Mouse (Mus musculus) bone marrow, adult 2 months (tissue): Measurements from ENCODE around the gene Tnpo3. TPM values are rescaled to one million over a fixed set of nuclear protein-coding genes. Genes with fewer than 3 reads are reported as not detected.

Experiments used
- H3K27ac ChIP-seq: fragments of 200-500 bp; 2 replicates; pipeline ENCODE4 v1.5.1; 2012; ENCODE audit warnings: low read depth, mild to moderate bottlenecking, control low read depth, inconsistent platforms, low read length; ENCODE audit not compliant: control insufficient read depth, poor library complexity, insufficient read depth
- H3K4me1 ChIP-seq: fragments of 200-500 bp; 2 replicates; pipeline ENCODE4 v1.6.1; 2011; ENCODE audit warnings: low read length; ENCODE audit not compliant: control insufficient read depth, insufficient read depth
- H3K4me3 ChIP-seq: fragments of 200-500 bp; replicated peaks from 2 replicates; pipeline ENCODE3; 2011; ENCODE audit warnings: mild to moderate bottlenecking, low read depth, low read length, control low read depth; ENCODE audit not compliant: control insufficient read depth
- CTCF ChIP-seq: fragments of 200-500 bp; IDR thresholded peaks from 2 replicates; pipeline ENCODE4 v1.5.1; 2011; ENCODE audit warnings: low read length, control low read depth; ENCODE audit not compliant: control insufficient read depth, insufficient read depth
- POLR2A ChIP-seq: fragments of 200-500 bp; IDR thresholded peaks from 2 replicates; pipeline ENCODE4 v1.6.1; 2011; ENCODE audit warnings: low read depth, mild to moderate bottlenecking, control low read depth, low read length, borderline replicate concordance; ENCODE audit not compliant: control insufficient read depth
- WGBS: fragments of 180-500 bp; shearing (Covaris S2); methylation state at CpG from one replicate; pipeline ENCODE4 v1.1.7; 2018; 5-methylcytosine and 5-hydroxymethylcytosine counted together
- polyA plus RNA-seq: library from polyadenylated mRNA; stranded (reverse); fragments of >200 nt; gene quantifications from 2 replicates; pipeline ENCODE4 v1.2.4, GENCODE M21; 2011; ENCODE audit warnings: low replicate concordance; ENCODE audit not compliant: missing spikeins, insufficient read depth, insufficient read length

Gene Tnpo3
- polyA plus RNA-seq, 1 experiment = 33.0 TPM

DNA sequence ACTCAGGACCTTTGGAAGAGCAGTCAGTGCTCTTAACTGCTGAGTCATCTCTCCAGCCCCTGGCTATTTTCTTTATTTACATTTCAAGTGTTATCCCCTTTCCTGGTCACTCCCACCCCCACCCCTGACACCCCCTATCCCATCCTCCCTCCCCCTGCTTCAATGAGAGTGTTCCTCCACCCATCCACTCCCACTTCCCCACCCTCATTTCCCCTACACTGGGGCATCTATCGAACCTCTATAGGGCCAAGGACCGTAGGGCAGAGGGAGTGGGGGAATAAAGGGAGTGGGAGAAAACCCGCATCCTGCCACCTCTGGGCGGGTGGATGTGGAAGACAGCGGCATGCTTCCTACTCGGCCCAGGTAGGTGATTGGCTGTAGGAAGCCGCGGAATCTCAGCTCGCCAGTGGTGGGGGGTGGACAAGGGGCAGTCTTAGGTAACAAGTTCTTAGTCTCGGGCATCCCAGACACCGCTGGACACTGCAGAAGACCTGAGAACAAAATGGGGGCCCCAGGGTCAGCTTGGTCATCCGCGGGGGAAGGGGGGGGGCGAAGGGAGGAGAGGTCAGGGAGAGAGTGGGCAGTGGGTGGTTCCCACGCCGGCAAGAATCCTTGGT, 29.3 kb upstream of the Tnpo3 start:
- TF ChIP-seq CTCF (no peak), POLR2A (no peak)

DNA sequence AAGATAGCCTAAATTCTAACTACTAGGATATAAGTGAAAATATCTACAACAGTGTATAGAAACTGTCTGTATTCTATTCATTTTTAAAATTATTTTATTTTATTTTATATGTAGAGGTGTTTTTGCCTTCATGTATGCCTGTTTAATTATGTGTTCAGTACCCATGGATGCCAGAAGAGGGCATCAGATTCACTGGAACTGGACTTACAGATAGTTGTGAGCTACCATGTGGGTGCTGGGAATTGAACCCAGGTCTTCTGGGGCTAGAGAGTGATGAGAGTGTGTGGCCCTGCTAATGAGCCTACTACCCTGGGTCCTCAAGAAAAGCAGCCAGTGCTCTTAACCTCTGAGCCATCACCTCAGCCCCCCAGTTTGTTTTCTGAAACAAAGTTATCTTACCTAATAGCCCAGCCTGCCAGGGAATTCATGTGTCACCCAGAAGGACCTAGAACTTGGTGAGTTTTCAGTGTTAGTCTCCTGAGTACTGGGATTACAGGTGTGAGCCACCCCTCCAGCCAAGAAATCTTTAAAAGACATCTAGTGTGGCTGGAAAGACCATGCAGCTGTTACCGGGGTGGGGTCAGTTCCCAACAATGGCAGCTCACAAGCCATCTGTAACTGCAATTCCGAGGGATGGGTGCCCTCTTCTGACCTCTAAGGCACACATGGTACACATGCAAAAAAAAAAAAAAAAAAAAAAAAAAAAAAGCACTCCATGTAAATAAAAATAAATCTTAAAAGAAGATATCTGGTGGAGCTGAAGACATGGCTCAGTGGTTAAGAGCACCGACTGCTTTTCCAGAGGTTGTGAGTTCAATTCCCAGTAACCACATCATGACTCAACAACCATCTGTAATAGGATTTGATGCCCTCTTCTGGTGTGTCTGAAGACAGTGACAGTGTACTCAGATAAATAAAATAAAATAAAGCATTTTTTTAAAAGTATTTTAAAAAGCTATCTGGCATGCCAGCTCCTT, 28.0 kb upstream of the Tnpo3 start:
- Histone ChIP-seq H3K4me3 (no peak overlapping the region), H3K4me1 (no peaks in the 10 kb centered on the region), H3K27ac (no peak overlapping the region)
- TF ChIP-seq CTCF (no peak), POLR2A (no peak)
- WGBS = 77% methylated on average over 3 of the region's 3 CpGs

More for the DNA sequence above, 29.3 kb upstream of the Tnpo3 start:
- WGBS = 20% methylated on average over 16 of the region's 16 CpGs
- no peaks in the 10 kb centered on the region for H3K4me1 ChIP-seq
- H3K4me3 ChIP-seq = no peak overlapping the region
- no peak overlapping the region for H3K27ac ChIP-seq

DNA sequence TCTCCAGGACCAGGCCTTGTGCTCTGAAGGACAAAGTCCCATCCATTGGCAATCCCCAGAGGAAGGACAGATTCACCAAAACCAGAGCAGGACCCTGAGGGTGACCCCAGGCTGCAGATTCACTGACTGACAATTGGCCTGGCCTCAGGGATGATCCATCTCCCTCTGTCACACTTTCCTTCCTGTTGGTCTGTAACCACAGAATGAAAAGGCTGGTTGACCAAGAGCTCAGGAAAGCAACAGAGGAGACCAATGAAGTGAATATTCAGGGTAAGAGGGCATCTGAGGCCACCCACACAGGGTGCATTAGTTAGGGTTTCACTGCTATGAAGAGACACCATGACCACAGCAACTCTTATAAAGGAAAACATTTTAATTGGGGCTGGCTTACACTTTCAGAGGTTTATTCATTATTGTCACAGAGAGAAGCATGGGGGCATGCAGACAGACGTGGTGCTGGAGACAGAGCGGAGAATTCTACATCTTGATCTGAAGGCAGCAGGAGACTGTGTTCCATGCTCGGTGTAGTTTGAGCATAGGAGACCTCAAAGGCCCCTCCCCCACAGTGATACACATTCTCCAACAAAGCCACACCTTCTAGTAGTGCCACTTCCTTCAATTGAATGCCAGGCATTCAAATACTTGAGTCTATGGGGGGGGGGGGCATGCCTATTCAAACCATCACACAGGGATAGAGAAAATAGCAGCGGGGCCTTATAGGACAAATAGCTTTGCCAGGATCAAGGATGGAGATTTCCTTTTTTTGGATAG, 26.8 kb upstream of the Tnpo3 start:
- TF ChIP-seq CTCF = no peak
- TF ChIP-seq POLR2A = no peak
- Histone ChIP-seq H3K27ac (no peak overlapping the region), H3K4me3 (no peak overlapping the region), H3K4me1 (no peaks in the 10 kb centered on the region)
- WGBS = 78% methylated on average over 4 of the region's 4 CpGs

DNA sequence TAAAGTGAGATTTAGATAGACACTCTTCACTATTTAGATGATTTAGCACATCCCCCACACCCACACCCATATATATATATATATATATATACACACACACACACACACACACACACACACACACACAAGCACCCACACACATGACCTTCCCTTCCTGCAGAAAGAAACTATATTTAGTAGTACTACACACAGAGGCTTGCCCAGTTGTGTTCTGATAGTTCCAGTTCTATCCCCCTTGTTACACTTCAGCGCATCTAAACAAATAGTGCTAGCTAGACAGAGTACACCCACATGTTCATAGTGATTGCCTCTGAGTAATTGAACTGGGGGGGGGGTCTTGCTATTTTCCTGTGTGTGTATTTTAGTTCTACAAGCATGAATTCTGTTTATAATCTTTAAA, 24.9 kb upstream of the Tnpo3 start:
- TF ChIP-seq CTCF (no peak), POLR2A (no peak)
- no peak overlapping the region for H3K27ac ChIP-seq
- H3K4me1 ChIP-seq = no peaks in the 10 kb centered on the region
- no peak overlapping the region for H3K4me3 ChIP-seq
- 81% methylated on average over 1 of the region's 1 CpGs for WGBS

DNA sequence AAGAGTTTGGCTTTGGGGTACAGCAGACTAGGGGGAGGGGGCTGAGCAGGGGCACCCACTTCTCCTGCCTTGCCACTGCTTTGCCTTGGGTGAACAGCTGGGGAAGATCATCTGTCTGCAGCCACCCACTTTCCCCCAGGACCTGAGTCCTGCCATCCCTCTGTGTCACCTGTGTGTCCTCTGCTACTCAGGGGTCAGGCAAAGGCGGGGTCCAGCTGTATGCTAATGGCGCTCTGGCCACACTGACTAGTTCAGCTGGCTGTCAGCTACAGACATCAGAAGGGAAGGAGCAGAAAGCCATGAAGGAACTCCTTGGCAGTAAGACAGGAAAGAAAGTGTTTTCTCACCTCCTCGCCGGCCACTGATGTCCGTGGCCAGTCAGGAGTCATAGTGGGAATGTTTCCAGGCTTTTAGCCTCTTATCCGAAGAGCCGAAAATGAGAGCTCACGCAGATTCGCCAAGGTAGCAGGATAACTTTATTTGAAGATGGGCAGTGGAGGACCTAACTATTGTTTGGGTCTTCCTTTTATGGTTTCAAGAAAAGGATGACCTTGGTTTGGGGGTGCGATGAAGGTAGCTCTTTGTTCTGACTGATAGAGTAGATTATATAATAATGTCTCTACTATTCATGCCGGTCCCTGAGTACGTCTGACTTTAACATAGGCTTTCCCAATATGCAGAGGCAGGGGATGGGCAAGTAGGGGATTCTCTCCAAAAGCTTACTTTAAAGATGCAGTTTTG, 23.0 kb upstream of the Tnpo3 start:
- Histone ChIP-seq H3K27ac (no peak overlapping the region), H3K4me3 (no peak overlapping the region), H3K4me1 (no peaks in the 10 kb centered on the region)
- 71% methylated on average over 12 of the region's 12 CpGs for WGBS
- TF ChIP-seq POLR2A (no peak), CTCF (no peak)

DNA sequence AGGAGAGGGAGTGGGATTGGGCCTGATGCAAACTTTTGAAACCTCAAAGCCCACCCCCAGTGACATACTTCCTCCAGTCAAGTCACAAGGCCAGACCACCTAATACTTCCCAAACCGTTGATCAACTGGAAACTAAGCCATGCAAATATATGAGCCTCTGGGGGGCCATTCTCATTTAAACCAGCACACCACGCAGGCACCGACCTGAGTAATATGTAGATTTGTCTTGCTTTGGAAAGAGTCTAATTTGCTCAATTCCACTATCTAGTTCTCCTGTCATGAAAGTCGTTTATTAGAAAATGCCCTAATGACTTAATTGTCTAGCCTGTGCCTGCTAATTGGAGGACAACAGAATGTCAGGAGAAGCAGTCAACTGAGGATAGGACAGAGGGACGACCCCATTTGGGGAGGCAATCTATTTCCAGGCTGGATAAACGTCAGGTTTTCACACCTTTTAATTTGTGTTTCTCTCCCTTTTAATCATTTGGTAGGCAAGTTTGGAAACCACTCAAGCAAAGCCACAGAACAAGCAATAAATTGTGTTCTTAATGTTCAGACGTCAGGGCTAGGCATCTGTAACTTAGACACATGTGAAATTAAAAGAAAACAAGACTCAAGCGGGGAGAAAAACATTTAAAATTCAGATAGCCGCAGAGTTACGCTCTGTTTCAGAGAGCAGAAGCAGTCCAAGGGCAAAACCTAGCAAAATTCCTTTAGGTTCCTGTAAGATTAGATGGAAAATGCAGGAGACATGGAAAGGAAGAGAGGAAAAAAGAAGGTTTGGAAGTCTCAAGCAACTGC, 22.3 kb upstream of the Tnpo3 start:
- no peak overlapping the region for H3K4me3 ChIP-seq
- 43% methylated on average over 10 of the region's 10 CpGs for WGBS
- no peak overlapping the region for H3K27ac ChIP-seq
- H3K4me1 ChIP-seq = no peaks in the 10 kb centered on the region
- no peak for TF ChIP-seq CTCF
- TF ChIP-seq POLR2A = no peak

DNA sequence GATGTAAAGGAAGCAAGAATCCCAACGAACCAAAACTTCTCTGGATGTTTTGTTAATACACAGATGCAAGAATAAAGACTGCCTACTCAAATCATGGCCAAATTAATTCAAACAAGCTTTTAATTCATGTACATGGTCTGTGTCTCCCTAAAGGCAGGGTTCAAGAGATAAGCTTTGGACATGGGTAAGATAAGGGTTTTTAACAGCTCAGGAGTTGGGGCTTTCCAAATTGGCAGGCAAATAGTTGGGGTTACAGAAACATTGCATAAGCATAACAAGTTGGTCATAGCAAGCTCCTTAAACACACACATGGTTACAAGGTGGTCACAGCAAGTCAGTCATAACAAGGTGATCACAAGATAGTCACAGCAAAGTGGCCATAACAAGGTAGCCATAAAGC, 20.5 kb upstream of the Tnpo3 start:
- Histone ChIP-seq H3K27ac (no peak overlapping the region), H3K4me1 (no peaks in the 10 kb centered on the region), H3K4me3 (no peak overlapping the region)
- TF ChIP-seq CTCF = no peak
- no peak for TF ChIP-seq POLR2A
- 72% methylated on average over 1 of the region's 1 CpGs for WGBS
